Mouse (Mus musculus) urinary bladder, postnatal 36 days (tissue): Measurements from ENCODE around the gene Iqgap2.

Experiments
- DNase-seq, 2 experiments: peaks; one replicate each; pipeline ENCODE4 v3.0.0; 2022; ENCODE audit warnings: low spot score in 2 of 2, mixed read lengths in 1 of 2

The Iqgap2 gene

DNA sequence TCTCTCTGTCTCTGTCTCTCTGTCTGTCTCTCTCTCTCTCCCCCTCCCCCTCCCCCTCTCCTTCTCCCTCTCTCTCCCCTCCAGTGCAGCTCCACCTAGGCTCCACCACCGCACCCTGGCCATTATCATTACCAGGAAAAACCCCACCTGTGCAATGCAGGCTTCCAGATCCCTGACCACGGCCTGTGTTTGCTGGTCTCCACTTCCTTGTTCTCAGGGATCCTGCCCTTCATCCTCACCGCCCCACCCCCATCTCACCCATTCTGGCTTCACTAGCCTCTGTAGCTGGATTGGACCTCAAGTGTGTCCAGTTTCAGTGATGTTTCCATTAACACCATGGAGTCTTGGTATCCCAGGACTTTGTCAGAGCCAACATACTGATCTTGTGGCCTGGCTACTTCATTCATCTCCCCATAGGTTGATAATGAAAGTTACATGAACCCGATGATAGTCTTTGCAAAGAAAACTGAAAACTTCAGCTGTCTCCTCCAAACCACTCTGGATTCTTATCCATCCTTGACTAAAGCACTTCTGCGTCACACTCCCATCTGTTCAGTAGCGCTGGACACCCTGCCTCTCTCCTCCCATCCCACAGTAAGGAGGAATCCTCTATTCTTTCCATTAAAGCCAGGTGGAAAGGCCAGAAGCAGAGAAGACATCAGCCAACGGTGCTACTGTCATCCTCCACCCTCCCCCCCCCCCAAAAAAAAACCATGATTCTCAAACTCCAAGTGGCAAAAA, 62.1 kb downstream of the Iqgap2 start:
- no peak for DNase-seq

DNA sequence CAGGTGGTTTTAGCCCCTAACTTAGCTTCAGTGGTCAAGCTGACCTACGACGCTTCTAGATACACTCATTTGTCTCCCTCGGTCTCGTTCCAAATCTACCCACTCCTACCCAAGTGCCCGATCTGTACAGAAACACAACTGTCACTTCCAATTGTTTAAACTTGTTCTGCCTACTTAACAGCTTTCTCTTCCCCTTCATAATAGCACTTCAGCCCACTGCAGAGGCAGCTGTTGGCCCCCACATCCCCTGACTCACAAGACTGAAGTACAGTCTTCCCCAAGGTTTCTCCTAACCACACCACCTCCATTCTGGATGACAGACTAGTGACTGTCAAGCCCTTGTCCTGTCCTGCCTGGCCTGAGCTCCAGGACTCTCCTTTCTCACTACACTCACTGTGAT, 63.1 kb downstream of the Iqgap2 start:
- DNase-seq = no peak

DNA sequence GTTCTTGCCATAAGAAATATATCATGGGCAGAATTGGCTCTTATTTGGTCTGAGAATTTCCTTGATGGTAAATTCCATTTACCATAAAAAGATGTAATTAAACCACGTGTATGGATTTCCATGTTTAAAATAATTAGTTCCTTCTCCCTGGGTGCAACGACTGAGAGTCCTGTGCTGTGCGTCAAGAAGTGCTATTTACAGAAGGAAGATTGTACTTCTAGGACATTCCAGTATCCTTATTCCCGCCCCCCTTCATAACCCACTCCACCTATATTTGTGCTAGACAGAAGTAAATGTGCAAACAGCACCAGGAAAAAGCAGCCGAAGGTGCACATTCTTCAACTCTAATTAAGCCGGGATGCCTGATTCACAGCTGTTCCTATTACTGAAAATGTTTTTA, 65.5 kb downstream of the Iqgap2 start:
- DNase-seq = no peak

DNA sequence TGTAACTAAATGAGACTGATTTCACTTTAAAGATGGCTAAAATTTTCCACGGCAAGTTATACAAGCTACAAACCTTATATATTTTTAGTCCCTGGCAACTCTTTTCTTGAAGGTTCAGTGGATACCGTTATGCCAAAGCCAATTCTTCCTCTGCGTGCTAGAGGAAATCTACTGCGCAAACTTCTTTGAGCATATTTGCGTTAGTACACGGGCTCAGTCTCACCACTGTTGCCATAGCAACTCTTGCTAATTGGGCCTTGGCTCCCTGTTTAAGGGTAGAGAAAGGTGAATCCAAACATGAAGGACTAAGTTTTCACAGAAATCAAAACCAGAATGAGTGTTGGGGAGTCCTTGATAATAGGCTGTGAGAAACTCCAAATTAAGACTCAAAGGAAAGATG, 68.8 kb downstream of the Iqgap2 start:
- no peak for DNase-seq

DNA sequence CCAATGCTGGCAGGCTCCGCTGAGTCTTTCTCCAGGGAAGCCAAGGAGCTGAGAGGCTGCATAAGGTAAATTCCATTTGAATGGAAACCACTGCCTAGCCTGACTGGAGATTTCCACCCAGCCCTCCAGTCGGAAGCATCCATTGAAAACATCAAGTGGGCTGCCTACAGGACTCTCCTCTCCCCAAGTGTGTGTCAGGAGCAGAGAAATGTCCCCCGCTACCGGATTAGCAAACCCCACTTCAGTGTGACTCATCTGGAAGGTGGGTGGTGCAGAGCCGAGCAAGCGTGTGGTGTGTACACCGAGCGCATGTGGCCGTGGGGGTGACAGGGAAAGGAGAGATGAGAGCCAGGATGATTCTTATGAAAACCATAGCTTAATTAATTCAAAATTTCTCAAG, 71.7 kb downstream of the Iqgap2 start:
- no peak for DNase-seq

DNA sequence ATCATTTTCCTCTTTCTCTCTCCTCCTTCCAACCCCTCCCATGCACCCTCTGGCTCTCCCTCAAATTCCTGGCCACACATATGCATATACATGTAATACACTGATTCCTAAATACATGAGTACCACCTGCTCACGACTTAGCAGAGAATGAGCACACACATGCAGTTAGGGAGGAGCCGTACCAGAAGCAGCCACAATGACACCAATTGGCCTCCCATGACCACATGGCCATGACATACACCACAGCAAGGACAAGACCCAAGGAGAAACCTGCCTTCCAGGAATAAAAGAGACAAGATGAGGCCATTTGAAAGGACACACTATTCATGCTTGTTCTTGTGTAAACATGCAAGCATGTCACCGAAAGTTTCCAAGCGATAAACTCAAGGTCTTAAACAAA, 72.8 kb downstream of the Iqgap2 start:
- no peak for DNase-seq

DNA sequence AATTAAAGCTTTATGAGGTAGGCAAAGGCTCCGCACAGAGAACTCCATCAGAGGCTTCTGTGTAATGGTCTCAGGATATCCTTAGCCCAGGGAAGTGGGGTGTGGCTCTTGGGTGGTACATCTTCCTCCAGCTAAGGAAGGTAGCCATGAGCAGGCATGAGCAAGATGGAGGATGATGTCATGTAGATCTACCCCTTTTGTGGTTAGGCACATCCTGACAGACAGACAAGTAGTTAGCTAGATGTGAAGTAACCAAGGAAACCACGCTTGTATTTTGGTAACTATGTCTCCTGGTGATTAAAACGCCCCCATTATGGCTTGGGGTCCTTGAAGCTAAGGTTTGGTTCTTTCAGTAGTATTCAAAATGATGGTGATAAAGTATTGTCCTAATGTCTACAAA, 78.1 kb downstream of the Iqgap2 start:
- DNase-seq = no peak

DNA sequence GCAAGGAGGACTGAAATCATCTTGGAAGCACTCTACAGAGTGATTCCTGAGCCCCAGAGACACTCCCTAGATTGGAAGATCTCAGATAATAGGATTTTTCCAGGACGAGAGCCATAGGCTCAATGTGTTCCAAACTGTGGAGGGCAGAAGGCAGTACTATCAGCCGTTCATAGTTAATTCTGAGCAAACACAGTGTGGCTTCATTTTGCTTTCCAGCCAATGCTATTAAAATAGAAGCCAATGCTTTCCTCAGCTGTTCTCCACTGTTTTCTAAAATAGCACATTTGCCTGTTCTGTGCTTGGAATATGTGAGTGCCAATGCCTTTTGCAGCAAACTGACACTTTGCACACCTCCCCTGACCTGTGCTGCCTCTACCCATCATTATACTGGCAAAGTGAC, 80.9 kb downstream of the Iqgap2 start:
- no peak for DNase-seq

DNA sequence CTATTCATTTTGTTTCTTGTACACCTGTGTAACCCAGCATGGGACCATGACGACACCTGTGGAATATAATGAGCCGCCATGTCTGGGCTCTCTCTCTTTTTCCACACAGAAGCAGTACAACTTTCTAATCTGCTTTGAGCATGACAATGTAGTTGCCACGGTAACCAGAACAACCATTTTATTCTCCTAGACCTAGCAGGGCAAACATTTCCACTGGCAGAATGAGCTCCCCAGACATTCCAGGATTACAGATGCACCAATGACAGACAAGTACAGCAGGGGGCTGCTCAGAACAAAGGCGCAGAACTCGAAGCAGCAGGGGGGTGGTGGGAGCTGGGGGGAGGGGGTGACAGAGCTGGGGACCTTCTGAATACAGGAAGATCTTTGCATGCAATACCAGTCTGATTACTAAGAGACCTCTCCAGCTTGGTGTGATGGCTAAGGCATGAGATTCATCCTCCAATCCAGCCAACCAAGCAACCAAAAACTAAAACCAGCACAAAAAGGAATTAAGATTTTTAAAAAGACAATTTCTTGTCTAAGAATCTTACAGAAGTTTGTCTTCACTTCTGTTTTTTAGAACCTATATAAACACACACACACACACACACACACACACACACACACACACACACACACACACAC, 84.5 kb downstream of the Iqgap2 start:
- DNase-seq = no peak

DNA sequence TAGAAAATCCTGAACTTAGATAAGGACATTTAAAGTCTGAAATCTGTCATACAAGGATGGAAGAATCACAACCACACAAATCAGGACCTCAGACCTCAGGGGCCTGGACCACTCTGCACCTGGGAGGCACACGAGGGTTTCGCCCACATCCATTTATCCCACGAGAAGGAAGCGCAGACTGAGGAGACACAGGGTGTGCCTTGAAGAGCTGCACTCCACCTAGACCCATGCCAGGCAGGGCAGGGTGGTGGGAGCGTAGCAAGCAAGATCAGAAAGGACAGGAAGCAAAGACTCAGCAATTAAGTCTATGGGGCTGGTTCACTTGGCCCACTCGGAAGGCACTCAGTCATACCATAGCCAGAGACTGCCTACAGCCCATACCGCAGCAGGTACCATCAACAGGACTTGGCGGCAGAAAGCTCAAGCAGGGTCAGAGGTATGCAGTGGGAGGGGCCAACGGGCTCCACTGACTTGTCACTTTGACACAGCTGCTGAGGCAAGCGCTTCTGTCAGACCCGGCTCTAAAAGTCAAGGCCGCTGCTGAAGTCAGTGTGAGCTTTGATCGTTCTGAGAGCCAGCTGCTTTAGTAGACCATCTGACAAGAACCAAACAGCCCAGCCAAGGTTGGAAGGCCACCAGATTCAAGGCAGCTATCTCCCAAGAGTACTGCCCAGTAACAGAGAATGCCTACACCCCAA, 86.1 kb downstream of the Iqgap2 start:
- no peak for DNase-seq

DNA sequence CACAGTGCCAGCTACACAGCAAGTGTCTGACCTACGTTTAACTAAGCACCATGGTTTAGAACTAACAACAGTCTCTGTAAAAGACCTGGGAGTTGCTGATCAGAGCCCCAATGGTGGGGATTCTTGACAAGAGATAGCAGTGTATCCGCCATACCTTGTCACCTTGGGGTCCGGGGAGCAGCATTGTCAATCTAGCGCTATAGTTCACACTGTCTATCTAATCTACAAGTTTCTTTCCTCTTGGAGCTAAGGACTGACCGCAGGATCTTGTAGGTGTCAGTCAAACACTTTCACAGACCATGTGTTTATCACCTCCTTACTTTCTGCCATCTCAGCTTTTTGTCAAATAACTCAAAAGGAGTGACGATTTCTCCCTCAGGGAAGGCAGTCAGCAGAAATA, 87.6 kb downstream of the Iqgap2 start:
- no peak for DNase-seq

DNA sequence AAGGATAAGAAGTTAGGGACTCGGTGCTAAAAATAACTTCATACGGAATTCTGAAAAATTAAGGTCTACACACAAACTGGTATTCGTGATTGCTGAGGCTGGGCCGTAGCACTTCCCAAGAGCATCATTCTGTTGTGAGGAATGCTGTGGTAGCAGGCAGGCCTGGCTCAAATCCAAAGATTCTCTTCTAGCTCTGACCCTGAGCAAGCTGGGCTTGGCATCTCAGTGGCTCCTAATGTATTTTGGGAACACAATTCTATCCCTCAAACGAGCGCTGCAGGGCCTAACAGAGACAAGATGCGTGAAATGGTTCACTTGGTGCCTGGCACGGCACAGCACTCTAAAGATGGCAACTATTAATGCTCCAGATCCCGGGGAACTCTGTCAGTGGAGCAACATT, 90.8 kb downstream of the Iqgap2 start:
- no peak for DNase-seq

DNA sequence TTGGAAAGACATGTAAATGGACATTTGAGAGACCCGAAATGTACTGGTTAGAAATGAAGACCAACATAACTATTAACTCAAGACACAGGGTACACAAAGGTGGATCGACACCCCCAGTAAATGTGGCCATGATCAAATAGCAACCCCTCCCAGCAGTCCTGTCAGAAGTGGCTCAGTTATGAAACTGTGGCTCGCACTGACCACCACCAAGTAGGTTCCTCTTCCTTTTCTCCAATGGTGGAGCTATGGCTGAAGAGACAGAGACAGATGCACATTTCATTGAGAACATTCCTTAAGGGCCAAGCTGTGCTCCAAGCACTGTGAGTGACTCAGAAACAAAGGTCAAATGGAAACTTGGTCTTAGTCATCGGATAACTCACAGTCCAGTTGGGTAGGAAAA, 92.4 kb downstream of the Iqgap2 start:
- no peak for DNase-seq

DNA sequence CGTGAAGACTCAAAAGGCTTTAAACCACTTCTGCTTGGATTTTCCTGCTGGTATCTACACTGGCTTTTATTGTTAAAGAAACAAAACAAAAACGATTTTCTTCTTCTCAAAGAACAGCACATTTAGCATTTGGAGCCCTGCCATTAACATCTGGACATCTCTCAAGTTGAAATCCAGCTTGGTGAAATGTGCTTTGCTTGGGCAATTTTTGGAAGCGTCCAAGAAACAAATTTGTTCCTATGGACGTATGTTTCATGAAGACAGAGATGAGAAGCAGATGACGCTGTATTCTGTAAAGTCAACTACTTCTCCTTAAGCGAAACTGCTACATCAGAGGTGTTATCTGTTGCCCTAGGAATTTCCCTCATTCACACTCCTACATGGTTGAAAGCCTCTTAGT, 93.0 kb downstream of the Iqgap2 start:
- DNase-seq = no peak

DNA sequence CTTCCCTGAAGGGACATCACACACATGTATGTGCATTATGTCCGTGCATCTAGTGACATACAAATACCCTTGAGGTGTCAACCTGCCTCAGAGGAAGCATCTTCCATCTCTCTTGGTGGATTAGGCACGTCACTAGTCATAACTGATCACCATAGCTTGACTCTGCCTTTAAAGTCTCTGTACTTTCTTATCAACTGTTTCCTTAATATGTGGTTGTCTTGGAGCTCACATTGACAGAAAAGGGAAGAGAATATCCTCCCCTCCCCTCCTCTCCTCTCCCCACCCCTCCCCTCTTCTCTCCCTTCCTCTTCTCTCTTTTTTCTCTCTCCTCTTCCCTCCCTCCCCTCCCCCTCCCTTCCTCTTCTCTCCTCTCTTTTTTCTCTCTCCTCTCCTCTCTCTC, 94.2 kb downstream of the Iqgap2 start:
- no peak for DNase-seq

DNA sequence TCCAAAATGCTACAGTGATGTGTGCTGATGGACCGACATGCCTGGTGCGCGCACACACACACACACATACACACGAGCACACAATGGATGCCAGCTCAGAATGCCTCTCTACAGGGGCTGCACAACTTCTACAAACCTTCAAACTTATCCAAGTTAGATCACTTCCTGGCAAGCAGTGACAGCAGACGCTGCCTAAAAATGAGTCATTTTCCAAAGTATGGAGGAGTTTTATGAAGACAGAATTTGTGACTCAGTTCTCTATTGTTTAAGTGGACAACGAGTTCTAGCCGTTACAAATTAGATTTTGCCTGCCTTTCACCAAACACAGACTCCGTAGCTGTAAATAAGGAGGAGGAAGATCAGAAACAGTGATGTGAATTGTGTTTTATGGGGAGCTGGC, 97.4 kb downstream of the Iqgap2 start:
- DNase-seq = no peak

DNA sequence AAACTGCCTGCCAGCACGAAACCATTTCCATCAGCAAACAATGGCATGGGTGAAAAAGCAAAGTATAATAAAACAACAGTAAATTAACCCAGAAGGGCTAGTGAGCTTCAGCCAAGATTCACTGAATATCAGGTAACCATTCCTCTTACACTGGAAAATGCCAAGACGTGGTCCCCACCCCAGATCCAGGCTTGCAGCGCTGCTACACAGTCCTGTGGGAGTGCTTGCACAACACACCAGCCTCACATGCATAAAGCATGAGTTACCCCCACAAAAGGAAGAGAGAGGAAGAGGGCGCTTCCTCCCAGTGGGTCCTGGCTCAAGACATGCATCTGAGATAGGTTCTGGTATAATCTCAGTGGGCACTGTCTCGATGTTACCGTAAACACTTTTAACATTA, 100.8 kb downstream of the Iqgap2 start:
- DNase-seq = no peak

DNA sequence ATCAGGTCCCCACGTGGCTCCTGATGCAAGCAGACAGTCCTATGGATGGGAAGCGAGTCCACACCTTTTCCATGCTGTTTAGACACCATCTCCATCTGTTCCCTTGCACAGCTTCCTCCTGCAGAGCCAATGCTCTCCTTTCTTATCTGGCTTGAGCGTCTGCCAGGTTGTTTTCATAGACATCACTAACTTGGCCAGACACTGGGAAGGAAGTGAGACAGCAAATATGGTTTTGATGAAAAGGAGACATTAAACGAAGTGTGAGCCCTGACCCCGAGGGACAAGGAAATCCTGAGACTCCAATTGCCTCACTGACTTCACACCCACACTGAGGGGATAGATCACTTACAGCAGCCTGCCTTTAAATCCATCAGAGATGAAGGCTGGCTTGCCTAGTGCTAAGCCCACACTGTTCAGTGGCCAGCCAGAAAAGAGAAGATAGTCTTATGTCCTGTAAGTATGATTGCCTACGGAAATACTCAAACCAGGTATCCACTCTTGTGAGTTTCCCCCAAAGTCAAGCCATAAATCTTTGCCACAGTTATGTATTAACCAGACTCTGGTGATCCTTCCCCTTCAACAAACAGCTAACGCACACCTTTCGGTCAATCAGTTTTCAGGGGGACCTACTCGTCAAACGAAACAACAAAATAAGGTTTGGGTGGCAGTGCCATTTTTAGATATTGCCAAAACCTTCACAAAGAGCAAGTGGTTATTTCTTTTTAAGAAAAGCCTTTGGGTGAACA, 102.9 kb downstream of the Iqgap2 start:
- no peak for DNase-seq

DNA sequence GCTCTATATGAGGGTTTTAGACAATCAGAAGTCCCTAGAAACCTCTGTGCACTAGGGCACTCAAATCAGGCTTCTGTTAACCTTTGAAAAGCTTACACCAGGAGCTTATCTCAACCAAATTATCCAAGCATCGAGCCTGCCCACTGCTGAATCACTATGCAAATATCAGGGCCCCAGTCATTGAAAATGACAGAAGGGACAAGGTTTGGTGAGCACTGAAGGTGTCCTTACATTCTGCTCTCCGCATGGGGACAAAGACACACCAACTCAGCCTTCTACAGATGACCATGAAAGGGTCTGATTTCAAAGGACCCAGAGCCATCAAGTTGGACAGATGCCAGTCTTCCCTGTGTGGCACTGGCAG, 108.8 kb downstream of the Iqgap2 start:
- DNase-seq = peak in 1 of 2 experiments; percentile 25

DNA sequence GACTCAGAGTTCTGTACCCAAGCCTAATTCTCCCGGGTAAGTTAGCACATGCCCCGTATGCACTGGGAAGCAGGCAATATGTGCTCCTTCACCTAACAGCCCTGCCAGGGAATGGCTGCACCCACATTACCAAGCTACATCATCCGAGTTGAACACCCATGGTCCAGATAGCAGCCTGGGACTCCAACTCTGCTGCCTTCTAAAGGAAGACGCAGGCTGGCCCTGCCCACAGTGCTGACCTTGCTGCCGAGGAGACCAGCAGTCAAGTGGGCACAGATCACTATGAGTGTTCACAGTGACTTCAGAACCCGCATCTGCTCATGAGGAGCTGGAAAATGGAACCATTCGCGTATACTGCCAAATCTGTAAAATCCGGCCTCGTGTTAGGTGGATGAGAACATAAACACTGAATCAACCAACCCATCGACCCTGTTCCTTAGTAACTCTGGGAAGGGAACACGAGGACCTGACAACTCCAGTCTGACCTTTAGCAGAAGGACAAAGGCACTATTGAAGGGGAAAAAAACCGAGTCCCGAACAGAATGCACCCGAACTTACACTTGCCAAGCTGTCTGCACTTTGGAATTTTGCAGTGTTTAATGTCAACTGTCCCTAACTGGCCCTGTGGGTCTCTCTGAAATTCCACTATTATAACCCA, 109.3 kb downstream of the Iqgap2 start:
- no peak for DNase-seq

DNA sequence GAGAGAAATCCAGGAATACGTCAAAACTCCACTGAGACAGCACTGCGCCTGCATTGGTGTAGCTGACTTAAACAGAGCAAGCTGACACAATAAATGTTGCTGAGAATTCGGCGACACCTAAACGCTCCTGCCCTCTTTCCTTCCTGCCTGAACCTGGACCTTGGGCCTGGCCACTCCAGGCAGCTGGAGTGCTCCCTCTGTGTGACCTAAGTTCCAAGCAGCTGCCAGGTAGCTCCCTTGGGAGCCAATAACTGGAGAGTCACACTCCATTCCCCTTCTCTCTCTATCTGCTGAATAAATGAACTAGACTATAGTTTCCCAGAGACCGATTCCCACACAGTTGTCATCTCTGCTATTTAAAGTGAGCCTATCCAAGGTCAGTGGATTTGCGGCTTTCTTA, 111.7 kb downstream of the Iqgap2 start:
- no peak for DNase-seq

DNA sequence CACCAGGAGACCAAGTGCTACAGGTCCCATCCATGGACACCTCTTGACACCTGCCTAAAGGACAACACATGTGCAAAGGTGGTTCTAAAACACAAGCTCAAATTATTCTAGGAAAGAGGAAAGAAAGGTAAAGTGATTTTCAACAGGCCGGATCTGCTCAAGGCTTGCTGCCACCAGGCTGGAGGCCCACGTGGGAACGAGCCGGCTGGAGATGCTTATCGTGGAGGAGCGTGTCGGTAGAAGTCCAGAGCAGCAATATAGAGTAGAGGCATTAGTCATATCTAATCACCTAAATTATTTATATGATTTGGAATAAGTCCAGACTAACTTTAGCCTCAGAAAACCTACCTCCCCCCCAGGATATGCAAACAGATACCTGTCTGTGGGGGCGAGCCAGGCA, 112.5 kb downstream of the Iqgap2 start:
- peak in 1 of 2 experiments; percentile 59 for DNase-seq
